Mouse (Mus musculus) liver, embryonic 11.5 days (tissue): Measurements from ENCODE around the gene Hoxd4. TPM values are rescaled to one million over a fixed set of nuclear protein-coding genes. Genes with fewer than 3 reads are reported as not detected.

ENCODE experiments used
- ATAC-seq: fragments of 200-750 bp; cut with Nextera tagmentation; replicated peaks from 2 replicates; pipeline ENCODE4 v1.8.0; 2017; ENCODE audit warnings: moderate number of reproducible peaks, mild to moderate bottlenecking, moderate TSS enrichment, moderate library complexity; ENCODE audit not compliant: low FRiP score
- DNase-seq: peaks from one replicate; pipeline ENCODE4 v3.0.0-alpha.2; 2017; ENCODE audit warnings: low spot score
- H3K27ac ChIP-seq: fragments of 300-500 bp; sonication (generic); 2 replicates; pipeline ENCODE4 v1.5.1; 2014; ENCODE audit warnings: mild to moderate bottlenecking, low read depth, low read length, control low read depth
- H3K27me3 ChIP-seq: fragments of 300-500 bp; sonication (generic); replicated peaks from 2 replicates; pipeline ENCODE4 v1.6.1; 2014; ENCODE audit warnings: low read length, mixed read lengths; ENCODE audit not compliant: control insufficient read depth, insufficient read depth
- H3K36me3 ChIP-seq: fragments of 300-500 bp; sonication (generic); 2 replicates; pipeline ENCODE4 v1.6.1; 2014; ENCODE audit warnings: mild to moderate bottlenecking, low read length, moderate library complexity, mixed read lengths; ENCODE audit not compliant: control insufficient read depth, insufficient read depth
- H3K4me1 ChIP-seq: fragments of 300-500 bp; sonication (generic); replicated peaks from 2 replicates; pipeline ENCODE4 v1.6.1; 2014; ENCODE audit warnings: low read length, mixed read lengths; ENCODE audit not compliant: control insufficient read depth, insufficient read depth
- H3K4me2 ChIP-seq: fragments of 300-500 bp; sonication (generic); 2 replicates; pipeline ENCODE4 v1.6.1; 2014; ENCODE audit warnings: mild to moderate bottlenecking, control low read depth, moderate library complexity
- H3K4me3 ChIP-seq: fragments of 300-500 bp; sonication (generic); 2 replicates; pipeline ENCODE4 v1.5.1; 2014; ENCODE audit warnings: low read depth, low read length, control low read depth
- H3K9ac ChIP-seq: fragments of 300-500 bp; sonication (generic); 2 replicates; pipeline ENCODE4 v1.6.1; 2014; ENCODE audit warnings: low read depth, low read length, control low read depth
- H3K9me3 ChIP-seq: fragments of 300-500 bp; sonication (generic); 2 replicates; pipeline ENCODE4 v1.6.1; 2016; ENCODE audit warnings: low read length, inconsistent platforms, mixed read lengths; ENCODE audit not compliant: control insufficient read depth
- WGBS: fragments of 180-500 bp; shearing (Covaris S2); extraction: QIAGEN DNeasy Blood & Tissue Kit; methylation state at CpG from one replicate; pipeline ENCODE4 v1.1.7; 2014; 5-methylcytosine and 5-hydroxymethylcytosine counted together
- polyA plus RNA-seq: library from polyadenylated mRNA; unstranded; fragments of >200 nt; fragmentation: Nextera tagmentation; extraction: Ambion mirVana; gene quantifications from 2 replicates; pipeline ENCODE4 v1.2.1, GENCODE M21; 2014

Gene Hoxd4
- polyA plus RNA-seq, 1 experiment from 2014 or later, result 0.18 TPM

DNA sequence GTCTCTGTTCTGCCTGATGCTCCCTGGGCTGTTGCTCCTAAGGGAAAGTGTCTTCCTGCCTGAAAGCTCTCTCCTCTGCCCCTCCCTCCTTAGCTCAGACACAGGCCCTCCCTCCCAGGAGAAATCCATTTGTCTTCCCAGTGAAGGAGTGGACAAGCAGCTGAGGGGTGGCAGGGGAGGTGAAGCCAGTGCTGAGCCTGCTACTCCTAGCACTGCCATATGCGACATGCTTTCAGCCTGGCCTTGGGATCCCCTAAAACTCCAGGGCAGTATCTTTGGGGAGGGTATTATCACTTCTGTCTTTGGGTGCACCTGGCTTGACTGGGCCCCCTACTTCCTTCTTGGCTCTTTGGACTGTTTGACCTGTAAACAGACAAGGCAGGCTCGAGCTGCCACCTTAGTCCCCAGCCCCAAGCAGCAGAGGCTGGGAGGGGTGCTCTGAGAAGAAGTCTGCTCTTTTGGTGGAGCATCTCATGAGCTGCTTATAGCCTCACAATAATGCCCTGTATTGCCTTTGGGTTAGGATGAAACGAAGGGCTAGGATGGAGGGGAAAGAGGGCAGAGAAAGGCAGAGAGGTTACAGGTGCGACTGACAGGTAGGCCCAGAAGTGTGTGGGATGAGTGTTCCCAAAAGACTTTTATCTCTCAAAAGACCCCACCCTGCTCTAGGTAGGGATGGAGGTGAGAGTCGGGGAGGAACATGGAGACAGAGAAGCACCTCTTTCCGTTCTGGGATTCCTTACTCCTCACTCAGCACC is 34.0 kb downstream of the Hoxd4 start:
- Histone ChIP-seq H3K9ac (no peak overlapping the region), H3K9me3 (no peaks in the 10 kb centered on the region), H3K27ac (no peak overlapping the region), H3K36me3 (no peaks in the 10 kb centered on the region), H3K4me3 (no peak overlapping the region), H3K4me1 (peaks cover 4% of the 10 kb centered on the region; the same call in 1 of the 2 replicates), H3K4me2 (no peak overlapping the region), H3K27me3 (peaks cover 98% of the 10 kb centered on the region)
- peak; percentile 33 for DNase-seq
- whole genome bisulfite sequencing, result 11% methylated on average over 6 of the region's 6 CpGs
- no peak for ATAC-seq

DNA sequence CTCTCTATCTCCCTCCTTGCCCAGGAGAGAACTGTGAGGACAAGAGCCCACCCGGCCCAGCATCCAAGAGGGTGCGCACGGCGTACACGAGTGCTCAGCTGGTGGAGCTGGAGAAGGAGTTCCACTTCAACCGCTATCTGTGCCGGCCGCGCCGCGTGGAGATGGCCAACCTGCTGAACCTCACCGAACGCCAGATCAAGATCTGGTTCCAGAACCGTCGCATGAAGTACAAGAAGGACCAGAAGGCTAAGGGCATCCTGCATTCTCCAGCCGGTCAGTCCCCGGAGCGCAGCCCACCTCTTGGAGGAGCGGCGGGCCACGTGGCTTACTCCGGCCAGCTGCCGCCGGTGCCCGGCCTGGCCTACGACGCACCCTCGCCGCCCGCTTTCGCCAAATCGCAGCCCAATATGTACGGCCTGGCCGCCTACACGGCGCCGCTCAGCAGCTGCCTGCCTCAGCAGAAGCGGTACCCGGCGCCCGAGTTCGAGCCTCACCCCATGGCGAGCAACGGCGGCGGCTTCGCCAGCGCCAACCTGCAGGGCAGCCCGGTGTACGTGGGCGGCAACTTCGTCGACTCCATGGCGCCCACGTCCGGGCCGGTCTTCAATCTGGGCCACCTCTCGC is 34.7 kb downstream of the Hoxd4 start:
- Histone ChIP-seq H3K4me2 (peak overlapping the region; percentile 12; the same call in 1 of the 2 replicates), H3K36me3 (no peaks in the 10 kb centered on the region), H3K27ac (no peak overlapping the region), H3K27me3 (peaks cover 98% of the 10 kb centered on the region), H3K4me3 (no peak overlapping the region; the same call in 1 of the 2 replicates), H3K9me3 (no peaks in the 10 kb centered on the region), H3K9ac (no peak overlapping the region), H3K4me1 (0 out of 2 replicates have a peak, but pooled peaks cover 4% of the 10 kb centered on the region)
- 4% methylated on average over 58 of the region's 58 CpGs for WGBS
- peak; percentile 38 for DNase-seq
- ATAC-seq, result no peak; the same call in 1 of the 2 replicates

DNA sequence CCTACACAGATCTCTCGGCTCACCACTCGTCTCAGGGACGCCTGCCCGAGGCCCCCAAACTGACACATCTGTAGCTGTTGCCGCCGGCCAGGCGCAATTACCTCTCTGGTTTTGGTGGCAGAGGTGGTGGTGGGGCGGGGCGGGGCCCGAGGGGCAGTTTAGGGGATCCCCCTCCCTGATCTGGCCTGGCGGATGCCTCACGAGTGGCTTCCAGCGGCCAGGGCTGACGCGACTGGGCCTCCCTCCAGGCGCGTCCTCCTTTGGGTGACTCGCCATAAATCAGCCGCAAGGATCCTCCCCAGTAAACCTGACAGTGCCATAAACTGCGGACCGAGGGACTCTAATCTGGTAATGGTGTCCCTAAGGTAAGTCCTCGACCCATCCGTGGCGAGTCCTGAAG is 35.3 kb downstream of the Hoxd4 start:
- H3K36me3 ChIP-seq, result no peaks in the 10 kb centered on the region
- 6% methylated on average over 24 of the region's 24 CpGs for WGBS
- H3K4me1 ChIP-seq, result 0 out of 2 replicates have a peak, but pooled peaks cover 4% of the 10 kb centered on the region
- no peak for ATAC-seq
- H3K9ac ChIP-seq, result no peak overlapping the region
- H3K27me3 ChIP-seq, result peaks cover 98% of the 10 kb centered on the region
- H3K27ac ChIP-seq, result no peak overlapping the region
- no peaks in the 10 kb centered on the region for H3K9me3 ChIP-seq
- no peak overlapping the region; the same call in 1 of the 2 replicates for H3K4me3 ChIP-seq
- peak; percentile 36 for DNase-seq
- H3K4me2 ChIP-seq, result 0 out of 2 replicates have a peak overlapping the region, but pooled peaks have one; percentile 12

DNA sequence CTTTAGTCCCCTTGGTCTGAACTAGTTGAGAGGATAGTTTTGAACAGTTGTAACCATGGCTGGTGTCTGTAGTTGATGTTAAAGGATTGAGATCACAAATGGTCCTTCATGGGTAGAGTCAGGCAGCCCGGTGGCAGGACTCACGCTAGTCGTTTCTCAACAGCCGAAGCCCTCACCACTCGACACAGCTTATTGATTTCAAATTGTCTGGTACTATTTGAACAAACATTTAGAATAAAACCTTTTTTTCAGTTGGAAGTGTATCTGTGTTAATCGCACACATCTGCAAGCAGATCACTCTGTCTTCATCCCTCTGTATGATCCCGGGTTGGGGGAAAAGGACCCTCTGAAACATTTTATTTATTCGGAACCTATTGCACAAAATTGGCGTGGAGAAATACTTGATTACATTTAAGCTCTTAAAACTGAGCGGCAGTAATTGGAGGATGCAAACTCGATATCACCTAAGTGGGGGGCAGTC is 36.0 kb downstream of the Hoxd4 start:
- peaks cover 98% of the 10 kb centered on the region for H3K27me3 ChIP-seq
- H3K9me3 ChIP-seq, result no peaks in the 10 kb centered on the region
- H3K9ac ChIP-seq, result no peak overlapping the region
- peaks cover 4% of the 10 kb centered on the region; the same call in 1 of the 2 replicates for H3K4me1 ChIP-seq
- WGBS, result 16% methylated on average over 11 of the region's 11 CpGs
- no peak for ATAC-seq
- peak; percentile 34 for DNase-seq
- H3K4me3 ChIP-seq, result no peak overlapping the region
- H3K36me3 ChIP-seq, result no peaks in the 10 kb centered on the region
- H3K4me2 ChIP-seq, result no peak overlapping the region
- H3K27ac ChIP-seq, result no peak overlapping the region

DNA sequence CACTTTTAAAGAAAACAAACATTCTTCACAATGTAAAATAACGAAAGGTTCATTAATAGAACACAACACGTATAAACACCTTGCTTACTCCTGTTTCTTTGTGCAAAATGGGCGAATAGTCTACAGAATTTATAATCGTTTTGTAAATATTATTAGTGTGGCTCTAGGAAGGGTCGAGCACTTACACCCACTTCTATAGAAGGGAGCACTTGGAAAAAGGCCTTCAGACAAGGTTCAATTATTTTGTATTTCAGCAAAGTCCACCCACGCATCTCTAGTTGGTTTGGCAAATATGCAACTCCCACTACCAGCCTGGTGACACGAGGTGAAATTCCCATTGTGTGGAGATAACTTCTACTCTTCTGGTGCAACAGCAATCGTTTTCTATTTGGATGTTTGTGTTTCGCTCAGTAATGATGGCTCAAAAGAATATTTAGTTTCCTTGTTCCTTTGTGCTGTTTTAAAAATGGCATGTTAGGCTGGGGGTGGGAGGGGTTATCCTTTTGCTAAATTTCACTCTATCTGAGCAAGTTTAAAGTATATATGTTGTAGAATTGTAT is 36.8 kb downstream of the Hoxd4 start:
- Histone ChIP-seq H3K36me3 (no peaks in the 10 kb centered on the region), H3K27me3 (peaks cover 100% of the 10 kb centered on the region), H3K9me3 (no peaks in the 10 kb centered on the region), H3K4me1 (peaks cover 4% of the 10 kb centered on the region; the same call in 1 of the 2 replicates), H3K27ac (no peak overlapping the region), H3K4me2 (no peak overlapping the region), H3K9ac (no peak overlapping the region), H3K4me3 (no peak overlapping the region)
- DNase-seq, result no peak
- 13% methylated on average over 9 of the region's 9 CpGs for WGBS
- no peak for ATAC-seq

DNA sequence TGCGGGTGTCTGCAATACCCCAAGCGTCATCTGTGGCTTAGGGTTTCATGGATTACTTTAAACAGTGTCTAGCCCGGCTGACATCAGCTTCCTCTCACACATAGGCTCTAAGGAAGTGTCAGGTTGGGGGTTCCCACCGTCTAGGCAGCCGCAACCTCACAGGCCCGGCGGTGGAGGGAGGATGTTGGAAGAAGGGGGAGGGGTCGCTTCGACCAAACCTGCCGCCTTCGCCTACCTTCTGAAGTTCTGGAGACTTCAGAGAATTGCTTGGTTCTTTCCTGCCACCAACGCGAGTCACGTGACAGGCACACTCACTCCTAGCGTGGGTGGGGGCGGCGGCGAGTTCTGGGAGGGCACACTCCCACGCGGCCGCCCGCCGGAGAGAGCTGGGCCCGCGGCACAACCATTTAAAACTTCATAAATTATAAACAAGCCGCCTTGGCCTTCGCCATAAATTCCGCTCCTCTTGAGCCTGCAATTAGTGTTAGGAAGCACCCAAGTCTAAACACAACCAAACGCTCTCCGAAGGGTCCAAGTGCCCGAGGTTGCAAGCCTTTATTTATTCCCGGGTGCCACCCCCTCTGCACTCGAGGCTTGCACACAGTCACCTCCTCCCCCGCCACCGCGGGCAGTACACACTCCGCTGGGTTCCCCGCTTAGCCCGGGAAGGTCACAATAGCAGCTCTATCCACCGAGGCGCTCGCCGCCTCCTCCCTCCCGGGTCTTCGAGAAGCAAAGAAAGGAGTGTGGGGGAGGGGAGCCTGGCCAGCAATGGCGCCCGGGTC is 37.8 kb downstream of the Hoxd4 start:
- DNase-seq, result peak; percentile 49
- H3K27me3 ChIP-seq, result peaks cover 100% of the 10 kb centered on the region
- H3K4me2 ChIP-seq, result peak overlapping the region; percentile 60
- H3K4me1 ChIP-seq, result peaks cover 4% of the 10 kb centered on the region; the same call in 1 of the 2 replicates
- no peaks in the 10 kb centered on the region for H3K9me3 ChIP-seq
- WGBS, result 2% methylated on average over 47 of the region's 47 CpGs
- no peak overlapping the region for H3K9ac ChIP-seq
- H3K4me3 ChIP-seq, result peak overlapping the region; percentile 30
- ATAC-seq, result no peak
- H3K36me3 ChIP-seq, result no peaks in the 10 kb centered on the region
- no peak overlapping the region for H3K27ac ChIP-seq

DNA sequence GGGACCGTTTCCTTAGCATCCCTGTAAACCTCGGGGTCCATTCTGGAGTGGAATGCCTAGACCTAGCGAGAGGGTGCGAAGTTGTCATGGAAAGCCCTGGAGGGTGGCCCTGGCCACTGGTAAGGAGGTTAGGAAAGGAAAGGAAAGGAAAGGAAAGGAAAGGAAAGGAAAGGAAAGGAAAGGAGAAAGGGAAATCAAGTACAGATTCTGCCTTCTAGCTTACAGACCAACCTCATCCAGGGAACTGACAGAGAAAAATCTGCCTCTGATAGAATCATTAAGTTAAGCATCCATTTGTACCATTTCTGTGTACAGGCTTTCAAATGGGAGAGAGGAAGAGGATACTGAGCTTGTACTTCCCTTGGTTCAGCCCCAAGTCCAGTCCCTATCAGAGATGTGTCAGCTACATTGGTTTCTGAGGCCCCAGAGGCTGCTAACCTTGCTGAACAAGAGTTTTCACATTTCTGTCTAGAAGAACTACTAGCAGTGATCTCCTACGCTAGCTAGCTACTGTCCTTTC is 39.1 kb downstream of the Hoxd4 start:
- DNase-seq (no peak), ATAC-seq (no peak)
- H3K9me3 ChIP-seq, result no peaks in the 10 kb centered on the region
- no peaks in the 10 kb centered on the region for H3K36me3 ChIP-seq
- H3K9ac ChIP-seq, result no peak overlapping the region
- no peak overlapping the region for H3K4me3 ChIP-seq
- H3K4me1 ChIP-seq, result peaks cover 4% of the 10 kb centered on the region; the same call in 1 of the 2 replicates
- no peak overlapping the region for H3K4me2 ChIP-seq
- no peak overlapping the region for H3K27ac ChIP-seq
- H3K27me3 ChIP-seq, result peaks cover 97% of the 10 kb centered on the region
- 36% methylated on average over 5 of the region's 5 CpGs for WGBS

DNA sequence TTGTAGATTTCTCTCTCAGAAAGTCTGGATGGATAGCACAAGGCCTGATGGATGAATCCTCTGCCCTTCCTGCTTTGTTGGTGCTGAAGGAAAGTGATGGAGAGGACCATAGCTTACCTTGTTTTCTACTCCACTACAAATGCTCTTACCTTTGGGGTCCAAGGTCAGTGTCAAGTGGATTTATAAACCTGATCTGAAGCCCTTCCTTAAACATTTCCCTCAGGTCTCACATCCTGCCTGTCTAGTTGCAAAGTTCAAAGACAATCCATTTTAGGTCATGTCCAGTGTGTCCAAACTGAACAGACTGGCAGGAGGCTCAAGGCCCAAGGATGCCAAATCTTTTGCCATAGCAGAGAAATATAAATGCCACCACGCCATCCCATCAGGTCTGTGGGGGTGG is 40.1 kb downstream of the Hoxd4 start:
- DNase-seq (no peak), ATAC-seq (no peak)
- Histone ChIP-seq H3K4me3 (no peak overlapping the region), H3K4me1 (peaks cover 4% of the 10 kb centered on the region; the same call in 1 of the 2 replicates), H3K27ac (no peak overlapping the region), H3K9me3 (no peaks in the 10 kb centered on the region), H3K9ac (no peak overlapping the region), H3K27me3 (peaks cover 86% of the 10 kb centered on the region), H3K4me2 (no peak overlapping the region), H3K36me3 (no peaks in the 10 kb centered on the region)
- WGBS, result 61% methylated on average over 1 of the region's 1 CpGs
